Mouse (Mus musculus): ENCODE results near the gene Lhx2. TPM values are rescaled to one million over a fixed set of nuclear protein-coding genes. Genes with fewer than 3 reads are reported as not detected.

Lhx2 gene
- total RNA-seq (2021) = 1 to 10 TPM in 1 of 2 experiments, under 1 TPM in 1; 0.91 to 1.5 TPM
- long read RNA-seq, experiment 1, partial matches to known transcripts = 0 of 2 reads
- long read RNA-seq, experiment 1, other reads (novel, unspliced or antisense) = 1 of 2 reads
- long read RNA-seq, experiment 2 = 0 reads

DNA sequence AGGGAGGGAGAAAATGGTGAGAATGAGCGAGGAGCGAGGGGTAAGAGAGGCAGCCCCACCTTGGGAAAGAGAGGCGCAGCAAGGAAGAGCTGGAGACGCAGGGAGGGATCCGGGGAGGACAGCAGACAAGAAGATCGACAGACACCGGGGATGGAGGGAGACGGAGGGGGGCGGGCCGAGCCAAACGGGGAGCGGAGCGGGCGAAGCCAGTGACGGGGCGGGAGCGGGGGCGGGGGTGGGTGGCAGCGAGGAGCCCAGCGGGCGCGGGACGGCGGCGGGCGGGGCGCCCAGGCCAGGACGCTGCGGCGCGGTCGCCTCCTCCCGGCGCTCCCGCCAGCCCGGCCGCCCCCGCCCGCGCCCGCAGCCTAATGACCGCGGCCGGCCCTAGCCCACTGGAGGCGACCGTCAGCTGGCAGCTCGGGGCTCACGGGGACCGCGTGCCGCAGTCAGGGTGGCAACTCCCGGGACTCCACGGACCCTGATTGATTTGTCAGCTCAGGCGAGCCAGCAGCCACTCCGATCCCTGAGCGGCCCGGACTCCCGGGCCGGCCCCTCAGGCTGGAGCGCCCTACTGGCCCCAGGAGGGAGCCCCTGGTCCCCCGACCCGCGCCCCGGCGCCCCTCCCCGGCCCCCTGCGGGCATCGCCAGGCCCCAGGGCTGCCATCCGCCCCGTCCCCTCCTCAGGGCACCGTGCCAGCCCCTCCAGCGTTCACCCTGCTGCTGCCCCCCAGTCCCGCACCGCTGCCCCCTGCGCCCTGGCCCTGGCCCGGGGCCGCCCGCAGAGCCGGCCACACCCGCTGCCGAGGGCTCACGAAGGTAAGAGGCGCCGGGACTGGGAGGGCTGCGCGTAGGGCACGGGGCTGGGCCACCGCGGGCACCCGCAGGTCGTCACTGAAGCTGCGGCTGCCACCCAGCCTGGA is at the start of gene Lhx2:
Lhx2 (plus strand) TSS at position 292 of the 920 bp plus-strand sequence.
- DNase-seq = no peak

GRCm38 (mm10) chr2:38291526-38291925 is 47.6 kb upstream of the Lhx2 start:
- DNase-seq = no peak

DNA sequence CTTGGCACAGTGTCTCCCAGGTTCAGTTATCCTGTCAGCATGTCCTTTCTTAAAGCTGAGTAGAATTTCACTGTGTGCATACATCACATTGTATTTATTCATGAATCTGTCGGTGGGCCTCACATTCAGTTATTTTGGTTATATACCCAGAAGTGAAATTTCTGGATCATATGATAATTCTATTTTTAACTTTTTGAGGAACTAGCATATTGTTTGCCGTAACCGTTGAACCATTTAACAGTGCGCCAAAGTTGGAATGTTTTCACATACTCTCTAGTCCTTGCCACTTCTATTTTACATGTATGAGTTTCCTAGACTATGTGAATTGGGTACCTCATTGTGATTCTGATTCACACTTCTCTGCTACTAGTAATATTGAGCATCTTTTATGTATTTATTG is 43.1 kb upstream of the Lhx2 start:
- no peak for DNase-seq

DNA sequence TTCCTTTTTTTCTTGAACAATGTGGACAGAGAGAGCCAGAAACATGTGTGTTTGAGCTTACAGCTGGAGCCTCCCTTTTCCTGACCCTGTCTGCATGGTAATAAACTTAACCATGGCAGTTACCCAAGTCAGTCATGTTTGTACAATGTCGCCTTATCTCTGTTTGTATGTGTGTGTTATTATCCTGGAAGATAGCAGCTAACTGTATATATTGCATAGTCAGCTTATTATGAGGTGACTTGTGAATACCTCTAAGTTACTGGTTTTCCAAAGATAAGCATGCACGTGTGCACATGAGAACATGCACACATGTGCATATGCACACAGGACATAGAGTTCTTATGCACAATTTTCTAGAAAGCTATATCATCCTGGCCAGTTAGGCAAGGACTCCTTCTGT is 38.1 kb upstream of the Lhx2 start:
- no peak for DNase-seq

- DNase-seq = no peak
Measured at GRCm38 (mm10) chr2:38305152-38305551, 33.9 kb upstream of the Lhx2 start.

- DNase-seq = no peak
Measured at GRCm38 (mm10) chr2:38312921-38313320, 26.2 kb upstream of the Lhx2 start.

DNA sequence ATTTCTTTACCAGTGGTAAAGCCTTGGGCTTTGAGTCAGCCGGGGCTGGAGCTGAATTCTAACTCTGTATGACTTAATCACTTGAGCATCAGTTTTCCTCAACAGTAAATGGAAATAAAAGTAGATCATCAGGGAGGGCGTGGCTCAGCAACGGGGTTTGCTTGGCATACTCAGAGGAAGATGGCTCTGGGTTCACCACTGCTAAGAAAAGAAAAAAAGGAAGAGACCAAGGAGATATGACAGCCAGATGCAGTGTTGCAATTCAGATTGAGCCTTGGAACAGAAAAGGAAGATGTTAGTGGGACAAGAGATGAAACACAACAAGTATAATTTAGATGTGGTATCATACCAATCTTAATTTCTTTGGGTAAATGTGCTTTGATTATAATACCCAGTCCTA is 25.7 kb upstream of the Lhx2 start:
- DNase-seq = no peak

DNA sequence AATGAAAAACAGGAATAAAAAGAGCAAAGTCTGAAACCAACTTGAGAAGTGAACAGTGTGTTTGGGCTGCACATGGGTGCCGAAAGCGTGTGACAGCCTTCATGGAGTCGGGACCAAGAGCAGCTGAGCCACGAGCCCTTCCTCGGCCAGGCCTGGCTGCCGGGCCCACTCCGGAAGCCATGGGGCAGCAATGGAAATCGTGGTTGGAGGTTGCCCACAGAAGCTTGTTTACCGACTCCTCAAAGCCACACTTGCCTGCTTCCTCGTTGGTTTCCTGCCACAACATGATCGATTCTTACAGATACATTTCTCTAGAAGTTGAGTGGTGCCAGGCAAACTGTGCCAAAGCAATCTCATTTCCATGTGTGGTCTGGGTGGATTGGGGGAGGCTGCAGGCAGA is 20.0 kb upstream of the Lhx2 start:
- DNase-seq = no peak

DNA sequence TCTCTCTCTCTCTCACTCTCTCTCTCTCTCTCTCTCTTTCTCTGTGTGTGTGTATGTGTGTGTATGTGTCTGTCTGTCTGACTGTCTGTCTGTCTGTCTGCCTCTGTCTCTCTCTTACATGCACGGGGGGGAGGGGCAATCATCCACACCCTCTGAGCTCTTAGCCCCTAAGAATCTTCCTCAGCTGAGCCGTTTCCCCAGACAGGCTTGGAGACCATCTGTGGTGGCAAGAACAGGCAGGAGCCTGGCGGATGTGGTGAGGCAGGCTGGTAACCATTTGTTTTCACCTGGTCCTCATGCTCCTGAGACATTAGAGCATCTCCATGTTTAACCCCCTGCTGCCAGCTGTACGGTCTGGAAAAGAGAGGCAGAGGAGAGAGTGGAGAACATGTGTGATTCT is 18.2 kb upstream of the Lhx2 start:
- no peak for DNase-seq

DNA sequence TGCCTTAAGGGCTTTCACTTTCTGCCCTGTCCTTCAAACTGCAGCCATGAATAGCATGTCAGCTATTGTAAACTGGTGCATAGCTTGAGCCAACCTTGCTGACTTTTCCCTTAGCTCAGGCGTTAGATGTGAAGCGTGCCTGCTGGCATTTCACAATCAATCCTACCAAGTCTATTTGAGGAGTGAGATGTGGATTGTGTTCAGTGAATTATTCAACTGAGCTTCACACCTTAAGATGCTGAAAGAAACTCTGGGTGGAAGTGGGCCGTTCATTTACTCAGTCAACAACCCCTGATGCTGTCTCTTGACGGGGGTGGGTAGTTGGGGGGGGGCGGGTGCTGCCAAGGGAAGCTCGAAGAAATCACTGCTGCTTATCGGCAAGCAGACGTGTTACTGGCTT is 15.7 kb upstream of the Lhx2 start:
- DNase-seq = no peak

DNA sequence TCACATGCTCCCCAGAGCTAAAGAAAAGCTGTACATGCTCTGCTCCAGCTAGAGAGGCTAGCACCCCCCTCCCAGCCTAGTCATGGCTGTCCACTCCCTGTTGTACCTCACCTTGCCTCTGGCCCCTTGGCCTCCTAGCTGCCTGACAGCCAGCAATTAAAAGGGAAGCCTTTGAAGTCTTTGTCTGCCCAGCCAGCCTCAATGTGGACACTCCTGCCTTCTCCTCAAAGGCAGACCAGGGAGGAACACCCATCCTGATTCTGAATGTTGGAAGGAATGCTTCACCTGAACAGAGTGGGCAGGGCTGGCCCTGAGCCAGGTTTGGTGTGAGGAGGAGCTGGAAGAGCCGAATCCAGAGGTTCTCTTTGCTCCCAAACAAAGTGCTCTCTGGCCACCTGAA is 12.4 kb upstream of the Lhx2 start:
- no peak for DNase-seq

GRCm38 (mm10) chr2:38333586-38334119 is 5.4 kb upstream of the Lhx2 start:
- DNase-seq = no peak

DNA sequence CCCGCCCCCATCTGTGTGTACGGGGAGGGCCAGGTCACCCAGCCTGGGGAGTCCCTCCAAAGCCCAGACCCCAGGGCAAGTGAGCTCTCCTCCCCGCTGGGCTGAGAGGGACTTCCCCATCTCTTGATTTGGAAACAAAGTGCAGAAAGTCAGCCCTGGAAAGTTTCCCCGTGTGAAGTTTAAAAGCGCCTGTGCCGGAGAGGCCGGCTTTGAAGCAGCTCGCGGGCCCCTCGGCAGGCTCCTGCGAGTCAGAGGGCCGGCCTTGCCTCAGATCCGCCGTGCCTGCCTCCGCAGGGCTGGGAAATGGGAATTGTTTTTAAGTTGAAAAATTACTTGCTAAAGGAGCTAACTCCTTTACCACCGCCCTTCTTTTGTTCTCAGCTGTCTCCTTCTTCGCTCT is 2.5 kb upstream of the Lhx2 start:
- no peak for DNase-seq

GRCm38 (mm10) chr2:38337091-38337640 is 1.9 kb upstream of the Lhx2 start:
- no peak for DNase-seq

- DNase-seq = no peak
Measured at GRCm38 (mm10) chr2:38337681-38338080, 1.4 kb upstream of the Lhx2 start.

DNA sequence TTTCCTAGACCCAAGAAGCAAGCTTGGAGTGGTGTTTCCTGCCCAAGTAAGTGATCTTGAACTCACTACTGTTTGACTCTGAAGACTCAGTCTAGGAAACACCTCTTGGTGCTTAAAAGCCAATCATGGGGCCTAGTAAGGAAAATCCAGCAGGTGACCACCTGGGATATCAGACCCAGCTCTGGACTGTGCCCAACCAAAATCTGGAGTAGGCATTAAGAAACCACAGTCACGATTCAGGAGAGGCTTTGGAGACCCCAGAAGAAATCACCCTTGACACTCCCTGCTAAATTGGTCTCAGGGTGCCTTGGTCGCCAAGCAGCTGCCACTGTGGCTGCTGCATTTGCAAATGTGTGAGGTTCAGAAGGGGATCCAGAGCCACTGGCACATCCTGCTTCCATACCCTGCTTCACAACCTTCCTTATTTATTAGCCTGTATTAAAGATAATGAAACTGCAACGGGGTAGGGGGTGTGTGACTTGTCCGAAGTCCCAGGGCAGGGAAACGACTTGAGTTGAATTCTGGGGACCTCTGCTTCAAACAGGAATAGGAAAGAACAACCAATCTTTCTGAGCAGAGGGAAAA is 641 bp upstream of the Lhx2 start:
- no peak for DNase-seq

DNA sequence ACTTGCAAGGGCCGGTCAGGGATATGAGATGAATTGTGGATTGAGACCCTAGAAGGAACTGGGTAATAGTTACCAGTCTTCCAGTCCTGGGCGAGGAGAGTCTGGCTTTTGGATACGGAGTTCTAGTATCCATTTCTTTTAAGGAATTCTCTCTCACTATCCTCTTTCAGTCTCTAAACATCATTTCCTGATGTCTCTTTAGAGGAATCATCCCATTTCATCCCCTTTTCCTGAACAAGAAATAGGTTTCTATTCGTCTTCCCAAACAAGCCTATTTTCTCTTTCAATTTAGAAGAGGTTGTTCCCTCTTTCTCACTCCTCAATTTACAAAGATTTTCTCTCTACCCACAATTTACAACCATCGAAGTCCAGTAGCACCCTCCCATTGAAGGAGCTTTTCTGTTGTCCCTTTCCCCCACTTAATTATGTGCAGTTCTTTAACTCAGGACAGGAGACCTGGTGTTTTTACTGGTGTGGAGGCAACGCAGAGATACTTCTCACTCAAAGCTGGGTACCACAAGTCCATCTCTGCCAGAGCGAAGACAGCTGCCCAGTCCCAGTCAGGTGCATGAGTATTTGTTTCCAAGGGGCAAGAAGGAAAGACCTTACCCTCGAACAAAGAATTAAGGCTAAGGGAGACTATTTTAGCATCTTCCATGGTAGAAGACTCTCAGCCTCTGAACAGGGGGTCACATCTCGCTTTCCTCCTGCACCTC is 987 bp downstream of the Lhx2 start:
- no peak for DNase-seq

- DNase-seq = no peak
Measured at GRCm38 (mm10) chr2:38340626-38341200, 1.6 kb downstream of the Lhx2 start.

DNA sequence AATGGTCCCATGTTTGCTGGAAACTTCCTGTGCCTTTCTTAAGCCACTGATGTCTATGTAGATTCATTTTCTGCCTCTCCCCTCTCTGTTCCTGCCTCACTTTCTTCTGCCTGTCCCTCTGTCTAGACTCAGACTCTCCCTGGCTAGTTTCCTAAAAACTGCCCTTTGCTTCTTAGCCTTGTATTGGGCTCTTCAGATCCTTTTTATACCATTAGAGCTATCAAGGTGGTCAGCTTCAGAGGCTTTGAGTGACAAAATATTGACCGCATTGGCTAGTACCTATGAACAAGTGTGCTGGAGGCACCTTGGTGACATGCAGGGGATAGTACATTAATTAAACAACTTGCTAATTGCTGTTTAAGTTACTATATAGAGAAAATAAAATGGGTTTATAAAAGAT is 4.5 kb downstream of the Lhx2 start:
- DNase-seq = no peak

DNA sequence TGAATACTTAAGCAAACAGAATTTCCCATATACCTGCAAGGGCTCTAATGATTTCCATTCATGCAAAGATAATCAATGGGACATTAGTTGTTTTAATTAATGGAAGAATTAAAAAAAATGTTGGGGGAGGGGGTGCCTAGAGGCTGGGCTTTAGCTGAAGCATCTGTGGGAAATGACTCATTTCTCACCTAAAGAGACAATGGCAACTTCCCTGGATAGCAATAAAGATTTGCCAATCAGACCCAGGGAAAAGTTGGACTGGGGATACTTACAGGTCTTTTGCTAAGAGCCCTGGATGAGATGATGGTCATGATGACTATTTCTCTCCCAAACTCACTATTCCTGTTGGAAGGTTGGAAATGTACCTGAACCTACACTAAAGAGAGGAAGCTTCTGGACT is 5.6 kb downstream of the Lhx2 start:
- no peak for DNase-seq

- DNase-seq = no peak
Measured at GRCm38 (mm10) chr2:38346417-38346816, 7.3 kb downstream of the Lhx2 start.

Data from adrenal gland, postnatal 10 days (tissue).